Mouse (Mus musculus) heart, embryonic 10.5 days (tissue): ENCODE results near the gene Nop58. TPM values are rescaled to one million over a fixed set of nuclear protein-coding genes. Genes with fewer than 3 reads are reported as not detected.

Experiments used
- DNase-seq: peaks from one replicate; pipeline ENCODE4 v3.0.0-alpha.2; 2017; ENCODE audit warnings: low spot score
- H3K27ac ChIP-seq: fragments of 300-500 bp; sonication (generic); 2 replicates; pipeline ENCODE4 v1.5.1; 2016; ENCODE audit warnings: mild to moderate bottlenecking
- H3K27me3 ChIP-seq: fragments of 300-500 bp; sonication (generic); 2 replicates; pipeline ENCODE4 v1.6.1; 2016; ENCODE audit warnings: mild to moderate bottlenecking; ENCODE audit not compliant: poor library complexity, insufficient read depth, severe bottlenecking
- H3K36me3 ChIP-seq: fragments of 300-500 bp; sonication (generic); 2 replicates; pipeline ENCODE4 v1.6.1; 2016; ENCODE audit warnings: mild to moderate bottlenecking, moderate library complexity
- H3K4me1 ChIP-seq: fragments of 300-500 bp; sonication (generic); 2 replicates; pipeline ENCODE4 v1.6.1; 2016; ENCODE audit warnings: mild to moderate bottlenecking
- H3K4me3 ChIP-seq: fragments of 300-500 bp; sonication (generic); 2 replicates; pipeline ENCODE4 v1.5.1; 2016; ENCODE audit warnings: mild to moderate bottlenecking, moderate library complexity
- H3K9me3 ChIP-seq: fragments of 300-500 bp; sonication (generic); 2 replicates; pipeline ENCODE4 v1.6.1; 2016; ENCODE audit warnings: mild to moderate bottlenecking, moderate library complexity
- WGBS: fragments of 180-500 bp; shearing (Covaris S2); methylation state at CpG from one replicate; pipeline ENCODE4 v1.1.7; 2016; 5-methylcytosine and 5-hydroxymethylcytosine counted together
- polyA plus RNA-seq: library from polyadenylated mRNA; unstranded; fragments of >200 nt; fragmentation: Nextera tagmentation; extraction: Ambion mirVana; gene quantifications from 2 replicates; pipeline ENCODE4 v1.2.1, GENCODE M21; 2016

Gene Nop58
- polyA plus RNA-seq, 1 experiment from 2014 or later: 266 TPM

DNA sequence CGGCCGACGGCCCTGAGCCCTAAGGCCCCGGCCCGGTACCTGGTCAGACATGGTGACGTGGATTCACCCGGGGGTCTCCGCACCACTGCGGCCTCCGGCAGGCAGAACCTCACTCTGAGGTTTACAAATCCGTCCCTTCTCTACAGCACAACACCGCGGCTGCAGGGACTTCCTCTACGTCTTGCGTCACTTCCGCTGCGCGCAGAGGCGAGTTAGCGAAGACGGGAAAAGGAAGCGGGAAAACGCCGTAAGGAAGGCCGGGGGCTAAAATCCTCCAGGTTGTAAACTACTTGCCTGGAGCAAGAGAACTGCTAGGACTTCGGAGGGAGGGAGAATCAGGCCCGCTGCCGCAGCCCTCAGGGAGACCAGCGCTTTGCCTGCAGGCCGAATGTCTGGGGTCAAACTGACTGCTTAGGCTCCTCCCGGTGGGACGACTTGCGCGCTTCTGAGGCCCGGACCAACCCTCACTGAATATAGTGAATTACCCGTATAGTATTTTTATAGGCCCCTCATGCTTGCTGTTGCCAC, 14.1 kb upstream of the Nop58 start, which contains the start of gene Sumo1:
TSS of gene Sumo1 (minus strand) at position 194 of the 528 bp plus-strand sequence.
- Histone ChIP-seq H3K27ac (peak within 1 kb of the TSS; percentile 95), H3K27me3 (no peaks in the 10 kb centered on the region), H3K4me3 (peak within 1 kb of the TSS; percentile 98), H3K9me3 (no peaks in the 10 kb centered on the region), H3K4me1 (peaks cover 3% of the 10 kb centered on the region; the same call in 1 of the 2 replicates), H3K36me3 (0 out of 2 replicates have a peak, but pooled peaks cover 5% of the 10 kb centered on the region)
- peak; percentile 96 for DNase-seq
- WGBS: under 1% methylated on average over 36 of the region's 36 CpGs

DNA sequence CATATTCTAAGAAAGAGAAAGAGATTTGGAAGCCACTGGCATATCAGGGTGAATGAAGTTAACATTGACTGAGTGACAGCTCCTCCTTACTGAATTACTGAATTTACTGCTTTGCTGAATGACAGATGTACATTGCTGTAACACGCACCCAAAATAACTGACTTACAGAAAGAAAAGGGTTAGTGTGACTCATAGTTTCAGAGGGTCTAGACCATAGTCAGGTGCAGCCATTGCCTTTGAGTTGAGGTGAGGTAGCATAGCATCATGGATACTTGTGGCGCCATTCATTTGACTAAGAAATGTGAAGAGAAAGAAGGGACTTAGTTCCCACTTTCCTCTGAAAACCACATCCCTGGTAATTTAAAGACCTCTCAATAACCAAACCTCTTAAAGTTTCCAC, 11.1 kb upstream of the Nop58 start:
- 93% methylated on average over 2 of the region's 2 CpGs for WGBS
- no peak overlapping the region for H3K27ac ChIP-seq
- no peak overlapping the region for H3K4me3 ChIP-seq
- 0 out of 2 replicates have a peak, but pooled peaks cover 5% of the 10 kb centered on the region for H3K36me3 ChIP-seq
- no peaks in the 10 kb centered on the region for H3K9me3 ChIP-seq
- no peaks in the 10 kb centered on the region for H3K27me3 ChIP-seq
- DNase-seq: no peak
- H3K4me1 ChIP-seq: no peaks in the 10 kb centered on the region

DNA sequence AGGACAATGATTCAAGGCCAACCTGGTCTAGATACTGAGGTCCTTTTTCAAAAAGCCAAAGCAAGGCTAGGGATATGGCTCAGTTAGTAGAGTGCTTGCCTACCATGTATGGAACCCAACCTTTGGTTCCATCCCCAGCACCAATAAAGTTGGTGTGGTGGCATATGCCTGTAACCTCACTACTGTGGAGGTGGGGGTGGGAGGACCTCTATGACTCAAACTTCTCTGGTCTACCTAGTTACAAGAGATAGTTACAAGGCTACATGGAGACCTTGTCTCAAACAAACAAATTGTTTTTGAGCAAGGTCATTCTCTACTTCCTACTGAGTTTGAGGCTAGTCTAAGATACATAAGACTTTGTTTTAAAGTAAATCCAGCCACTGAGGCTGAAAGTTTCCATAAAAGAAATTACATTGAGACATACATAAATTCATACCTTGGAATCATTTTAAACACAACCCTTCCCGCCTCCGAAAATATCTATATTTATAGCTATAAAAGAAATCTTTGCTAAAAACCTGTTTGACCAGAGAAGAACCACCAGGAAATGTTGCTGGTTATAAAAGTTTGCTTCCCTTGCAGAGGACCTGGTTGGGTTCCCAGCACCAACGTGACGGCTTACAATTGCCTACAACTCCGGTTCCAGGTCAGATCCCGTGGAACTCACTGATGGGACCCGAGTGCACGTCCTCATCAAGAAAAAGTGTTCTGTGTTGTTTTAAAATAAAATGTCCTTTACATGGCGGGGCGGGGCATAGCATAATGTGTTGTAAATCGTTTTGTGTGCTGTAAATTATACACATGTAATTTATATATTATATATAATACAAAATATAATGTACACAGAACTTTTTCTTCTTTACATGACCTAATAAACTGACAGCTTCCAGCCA, 599 bp upstream of the Nop58 start:
- 0 out of 2 replicates have a peak, but pooled peaks cover 3% of the 10 kb centered on the region for H3K36me3 ChIP-seq
- H3K9me3 ChIP-seq: no peaks in the 10 kb centered on the region
- H3K4me1 ChIP-seq: peaks cover 4% of the 10 kb centered on the region; the same call in 1 of the 2 replicates
- peak; percentile 76 for DNase-seq
- no peaks in the 10 kb centered on the region for H3K27me3 ChIP-seq
- peak overlapping the region; percentile 93 for H3K4me3 ChIP-seq
- 10% methylated on average over 11 of the region's 11 CpGs for WGBS
- peak overlapping the region; percentile 86 for H3K27ac ChIP-seq

DNA sequence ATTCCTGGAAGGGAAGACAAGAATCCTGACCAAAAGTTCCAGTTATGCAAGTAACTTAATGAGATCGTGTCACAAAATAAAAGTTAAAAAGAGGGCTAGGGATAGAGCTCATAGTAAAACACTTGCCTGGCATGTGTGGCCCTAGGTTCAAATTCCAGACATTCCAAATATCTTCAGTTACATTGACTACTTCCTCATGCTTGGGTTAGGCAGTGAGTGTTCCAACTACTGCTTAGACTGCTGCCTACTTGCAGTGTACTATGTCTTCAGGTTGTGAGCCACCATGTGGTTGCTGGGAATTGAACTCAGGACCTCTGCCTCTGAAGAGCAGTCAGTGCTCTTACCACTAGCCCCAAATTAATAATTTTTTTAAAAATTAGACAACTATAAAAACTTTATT, 2.7 kb downstream of the Nop58 start:
- 64% methylated on average over 1 of the region's 1 CpGs for WGBS
- no peak for DNase-seq
- Histone ChIP-seq H3K4me1 (peaks cover 4% of the 10 kb centered on the region; the same call in 1 of the 2 replicates), H3K4me3 (peak overlapping the region; percentile 93), H3K9me3 (no peaks in the 10 kb centered on the region), H3K27ac (no peak overlapping the region), H3K36me3 (peaks cover 34% of the 10 kb centered on the region), H3K27me3 (no peaks in the 10 kb centered on the region)

DNA sequence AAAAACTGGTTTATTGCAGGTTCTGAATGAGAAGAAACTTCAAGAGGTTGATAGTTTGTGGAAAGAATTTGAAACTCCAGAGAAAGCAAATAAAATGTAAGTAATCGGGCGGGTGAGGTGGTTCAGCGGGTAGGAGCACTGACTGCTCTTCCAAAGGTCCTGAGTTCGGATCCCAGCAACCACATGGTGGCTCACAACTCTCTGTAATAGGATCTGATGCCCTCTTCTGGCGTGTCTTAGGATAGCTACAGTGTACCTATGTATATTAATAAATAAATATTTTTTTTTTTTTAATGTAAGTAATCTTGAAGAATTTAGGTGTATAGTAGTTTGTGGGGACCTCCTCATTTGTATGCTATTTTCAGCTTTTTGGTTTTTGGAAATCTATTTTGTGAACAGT, 5.7 kb downstream of the Nop58 start:
- no peak for DNase-seq
- Histone ChIP-seq H3K27me3 (no peaks in the 10 kb centered on the region), H3K9me3 (no peaks in the 10 kb centered on the region), H3K27ac (no peak overlapping the region), H3K4me1 (peaks cover 4% of the 10 kb centered on the region; the same call in 1 of the 2 replicates), H3K36me3 (peaks cover 57% of the 10 kb centered on the region), H3K4me3 (no peak overlapping the region)
- WGBS: 86% methylated on average over 5 of the region's 5 CpGs

DNA sequence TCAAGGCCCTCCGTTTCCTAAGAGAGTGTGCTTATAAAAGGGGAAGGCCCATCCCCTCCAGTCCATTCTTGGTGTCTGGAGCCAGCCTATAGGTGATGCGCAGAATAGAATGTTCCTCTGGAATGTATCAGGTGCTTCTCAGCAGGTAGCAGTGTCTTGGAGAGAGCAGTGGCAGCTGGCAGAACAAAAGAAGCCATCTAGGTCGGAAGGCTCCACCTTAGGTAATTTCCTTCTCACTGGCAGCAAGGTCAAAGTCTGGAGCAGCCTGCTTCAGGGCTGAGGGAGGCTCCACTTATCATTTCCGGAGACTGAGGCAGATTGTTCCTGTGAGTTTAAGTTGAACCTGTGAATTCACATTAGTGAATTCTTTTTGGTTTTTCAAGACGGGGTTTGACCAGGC, 13.0 kb downstream of the Nop58 start:
- Histone ChIP-seq H3K36me3 (peaks cover 93% of the 10 kb centered on the region), H3K9me3 (no peaks in the 10 kb centered on the region), H3K27ac (no peak overlapping the region), H3K27me3 (no peaks in the 10 kb centered on the region), H3K4me1 (no peaks in the 10 kb centered on the region), H3K4me3 (no peak overlapping the region)
- DNase-seq: no peak
- WGBS: 91% methylated on average over 5 of the region's 5 CpGs

DNA sequence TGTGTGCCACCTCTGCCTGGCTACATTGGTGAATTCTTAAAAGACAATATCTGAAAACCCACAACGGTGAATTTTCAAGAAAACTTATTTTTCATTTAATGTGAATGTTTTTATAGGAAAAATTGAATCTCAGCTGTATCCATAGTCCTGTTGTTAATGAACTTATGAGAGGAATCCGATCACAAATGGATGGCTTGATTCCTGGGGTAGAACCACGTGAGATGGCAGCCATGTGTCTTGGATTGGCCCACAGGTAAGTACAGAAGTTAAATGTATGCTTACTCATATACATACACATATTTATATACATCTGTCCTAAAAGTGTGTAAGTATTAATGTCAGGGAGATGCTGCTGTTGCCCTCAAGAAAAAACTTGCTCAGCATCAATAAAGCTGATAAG, 13.4 kb downstream of the Nop58 start:
- Histone ChIP-seq H3K27me3 (no peaks in the 10 kb centered on the region), H3K4me3 (no peak overlapping the region), H3K9me3 (no peaks in the 10 kb centered on the region), H3K27ac (no peak overlapping the region), H3K4me1 (no peaks in the 10 kb centered on the region), H3K36me3 (peaks cover 94% of the 10 kb centered on the region)
- 96% methylated on average over 3 of the region's 3 CpGs for WGBS
- DNase-seq: no peak

DNA sequence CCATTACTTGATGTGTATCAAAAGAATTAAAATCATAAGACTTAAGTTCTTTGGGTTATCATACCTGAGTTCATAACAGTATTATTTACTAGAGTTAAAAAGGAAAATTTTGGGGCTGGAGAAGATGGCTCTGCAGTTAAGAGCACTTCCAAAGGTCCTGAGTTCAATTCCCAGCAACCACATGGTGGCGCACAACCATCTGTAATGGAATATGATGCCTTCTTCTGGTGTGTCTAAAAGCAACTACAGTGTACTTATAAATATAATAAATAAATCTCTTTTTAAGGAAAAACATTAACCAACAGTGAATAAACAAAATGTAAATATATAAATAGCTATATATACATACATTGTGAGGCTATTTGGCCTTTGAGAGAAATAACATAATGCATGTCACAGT, 17.0 kb downstream of the Nop58 start:
- H3K4me1 ChIP-seq: no peaks in the 10 kb centered on the region
- no peaks in the 10 kb centered on the region for H3K9me3 ChIP-seq
- DNase-seq: no peak
- WGBS: 92% methylated on average over 1 of the region's 1 CpGs
- H3K27ac ChIP-seq: no peak overlapping the region
- H3K27me3 ChIP-seq: no peaks in the 10 kb centered on the region
- no peak overlapping the region for H3K4me3 ChIP-seq
- peaks cover 95% of the 10 kb centered on the region for H3K36me3 ChIP-seq

DNA sequence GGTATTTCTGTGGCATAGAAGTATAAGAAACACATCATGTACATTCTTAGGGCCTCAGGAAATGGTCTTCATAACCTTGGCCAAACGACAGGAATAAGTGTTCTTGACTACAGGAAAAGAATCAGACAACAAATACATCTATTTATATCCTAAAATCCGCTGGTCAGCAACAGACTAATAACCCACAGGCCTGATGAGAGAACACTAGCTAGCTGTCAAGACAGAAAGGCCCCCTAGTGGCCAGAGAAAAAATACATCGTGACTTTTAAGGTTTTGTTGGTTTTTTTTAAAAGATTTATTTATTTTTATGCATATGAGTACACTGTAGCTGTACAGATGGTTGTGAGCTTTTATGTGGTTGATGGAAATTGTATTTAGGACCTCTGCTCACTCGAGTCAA, 35.1 kb downstream of the Nop58 start:
- no peak overlapping the region for H3K4me3 ChIP-seq
- H3K27ac ChIP-seq: no peak overlapping the region
- peaks cover 36% of the 10 kb centered on the region for H3K36me3 ChIP-seq
- no peak for DNase-seq
- no peaks in the 10 kb centered on the region for H3K4me1 ChIP-seq
- no peaks in the 10 kb centered on the region for H3K27me3 ChIP-seq
- H3K9me3 ChIP-seq: no peaks in the 10 kb centered on the region
- 46% methylated on average over 4 of the region's 4 CpGs for WGBS

DNA sequence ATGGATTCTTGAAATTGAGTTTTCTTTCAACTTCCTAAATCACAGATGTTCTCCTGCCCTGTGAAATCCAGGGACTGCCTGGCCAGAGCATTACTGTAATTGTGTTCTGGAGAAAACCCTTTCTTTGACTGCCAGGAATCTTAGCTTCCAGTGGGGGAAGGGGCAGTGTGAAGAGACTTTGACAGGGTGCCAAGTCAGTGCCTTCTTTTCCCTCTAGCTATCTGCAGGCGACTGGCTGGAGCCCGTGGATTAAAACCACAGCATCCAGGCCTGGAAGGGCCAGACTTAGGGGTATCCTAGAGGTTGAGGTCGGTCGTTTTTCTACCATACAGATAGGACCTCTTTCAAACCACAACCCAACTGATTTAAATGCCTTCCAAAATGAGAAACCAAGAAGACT, 40.9 kb downstream of the Nop58 start:
- peak overlapping the region; percentile 16; the same call in 1 of the 2 replicates for H3K27ac ChIP-seq
- no peaks in the 10 kb centered on the region for H3K27me3 ChIP-seq
- no peak for DNase-seq
- no peak overlapping the region for H3K4me3 ChIP-seq
- peaks cover 10% of the 10 kb centered on the region for H3K36me3 ChIP-seq
- no peaks in the 10 kb centered on the region for H3K9me3 ChIP-seq
- H3K4me1 ChIP-seq: peaks cover 6% of the 10 kb centered on the region; the same call in 1 of the 2 replicates
- WGBS: 27% methylated on average over 4 of the region's 4 CpGs

DNA sequence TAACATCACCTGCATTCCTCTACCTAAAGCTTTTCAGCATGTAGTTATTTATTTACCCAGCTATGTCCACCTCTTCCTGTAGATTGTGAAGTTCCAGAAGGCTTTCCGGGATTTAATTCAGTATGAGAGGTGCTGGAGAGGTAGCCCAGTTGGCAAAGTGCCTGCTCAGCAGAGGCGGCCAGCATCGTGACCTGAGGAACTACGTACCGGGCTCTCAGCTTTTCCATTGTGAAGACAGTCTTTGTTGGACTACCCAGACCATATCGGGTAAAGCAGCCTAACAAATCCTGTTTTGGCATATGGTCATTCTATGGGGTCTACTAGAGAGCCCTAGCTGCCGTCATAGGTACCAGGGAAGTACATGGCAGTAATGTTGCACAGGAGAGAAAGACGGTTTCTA, 45.3 kb downstream of the Nop58 start:
- Histone ChIP-seq H3K36me3 (no peaks in the 10 kb centered on the region), H3K27ac (no peak overlapping the region), H3K9me3 (no peaks in the 10 kb centered on the region), H3K27me3 (no peaks in the 10 kb centered on the region), H3K4me3 (no peak overlapping the region), H3K4me1 (peaks cover 6% of the 10 kb centered on the region; the same call in 1 of the 2 replicates)
- DNase-seq: no peak
- WGBS: 87% methylated on average over 8 of the region's 8 CpGs

DNA sequence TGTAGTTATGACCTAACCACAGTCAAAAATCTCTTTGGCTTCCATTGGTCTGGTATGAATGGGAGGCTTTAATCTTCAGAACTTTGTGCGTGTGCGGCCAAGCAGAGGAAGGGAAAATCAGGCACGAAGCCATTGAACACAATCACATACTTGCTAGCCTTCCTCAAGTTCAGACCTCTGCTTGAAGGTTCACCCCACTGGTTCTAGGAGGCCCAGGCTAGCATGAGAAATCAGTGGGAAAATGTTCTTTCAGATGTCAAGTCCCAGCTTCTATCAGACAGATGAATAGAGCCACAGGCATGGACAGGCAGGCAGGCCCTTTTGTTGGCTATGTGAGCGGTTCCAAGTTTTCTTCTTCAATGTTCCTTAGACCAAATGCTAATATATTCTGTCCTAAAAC, 46.0 kb downstream of the Nop58 start:
- Histone ChIP-seq H3K27me3 (no peaks in the 10 kb centered on the region), H3K4me1 (peaks cover 1% of the 10 kb centered on the region; the same call in 1 of the 2 replicates), H3K9me3 (no peaks in the 10 kb centered on the region), H3K27ac (no peak overlapping the region), H3K4me3 (no peak overlapping the region), H3K36me3 (no peaks in the 10 kb centered on the region)
- no peak for DNase-seq
- WGBS: 94% methylated on average over 4 of the region's 4 CpGs

DNA sequence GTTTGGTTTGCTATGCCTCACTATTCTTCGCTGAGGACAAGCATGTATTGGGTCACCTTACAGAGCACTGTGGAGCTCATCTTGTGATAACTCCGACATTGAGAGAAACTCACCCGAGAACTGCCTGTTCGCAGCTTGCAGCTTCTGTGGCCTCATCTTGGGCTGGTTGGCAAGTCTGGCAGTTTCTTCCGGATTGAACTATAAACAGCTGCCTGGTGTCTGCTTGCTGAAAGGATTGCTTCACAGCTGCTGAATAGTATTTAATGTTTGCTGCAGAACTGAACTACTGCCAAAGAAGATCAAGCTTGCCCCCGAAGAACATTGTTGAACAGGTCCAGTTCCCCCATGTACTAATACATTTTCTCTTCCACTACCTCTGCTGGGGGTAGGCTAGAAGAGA, 49.3 kb downstream of the Nop58 start:
- Histone ChIP-seq H3K4me3 (no peak overlapping the region), H3K4me1 (no peaks in the 10 kb centered on the region), H3K9me3 (no peaks in the 10 kb centered on the region), H3K27me3 (no peaks in the 10 kb centered on the region), H3K27ac (no peak overlapping the region), H3K36me3 (no peaks in the 10 kb centered on the region)
- WGBS: 68% methylated on average over 6 of the region's 6 CpGs
- DNase-seq: no peak
